Mouse (Mus musculus) liver, embryonic 14.5 days (tissue): ENCODE results near the gene Ubl3.

Source experiments
- CTCF ChIP-seq: IDR thresholded peaks from 2 replicates; pipeline ENCODE4 v1.5.1; 2016; ENCODE audit warnings: antibody characterized with exemption, low read depth, control low read depth
- EP300 ChIP-seq: IDR thresholded peaks from 2 replicates; pipeline ENCODE4 v1.6.1; 2016; ENCODE audit warnings: antibody characterized with exemption, low read depth

DNA sequence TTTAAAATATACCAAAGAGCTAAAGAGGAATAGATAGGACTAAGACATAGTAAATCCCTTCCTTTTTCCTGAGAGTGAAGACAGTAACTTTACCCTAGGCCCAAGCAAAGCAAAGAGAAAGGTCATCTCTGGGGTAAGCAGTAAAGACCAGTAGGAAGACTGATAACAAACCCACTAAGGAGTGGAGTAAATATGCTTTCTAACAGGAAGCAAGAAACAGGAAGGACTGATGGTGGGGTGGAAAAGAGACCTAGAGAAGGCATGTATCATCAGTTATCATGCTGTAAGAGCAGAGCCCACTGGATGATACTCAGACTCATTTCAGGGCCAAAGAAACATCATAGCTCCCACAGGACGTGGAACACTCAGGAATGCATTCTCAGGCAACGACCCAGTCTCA is 10.4 kb downstream of the Ubl3 start:
- TF ChIP-seq CTCF = no peak
- no peak for TF ChIP-seq EP300
